Mouse (Mus musculus) spleen, adult 18-20 months (tissue): ENCODE data around the gene Gm20816.
"Not testable (repeated sequence)": the region's sequence is repeated elsewhere in the genome, so short reads cannot be mapped to it uniquely, and the experiment has no call there.

ENCODE experiments used
- DNase-seq, 2 experiments: peaks; one replicate each; pipeline ENCODE4 v3.0.0; 2022; ENCODE audit warnings: mixed read lengths in 2 of 2

Gene Gm20816

GRCm38 (mm10) chrY:68537655-68538054, at the start of gene Gm20816:
Gene Gm20816 (plus strand): TSS chrY:68537955.
- DNase-seq = not testable (repeated sequence)
